Mouse (Mus musculus) layer of hippocampus, adult 8-10 months (tissue): ENCODE data around the gene Ano2. TPM values are rescaled to one million over a fixed set of nuclear protein-coding genes. Genes with fewer than 3 reads are reported as not detected.

Source experiments
- DNase-seq, 2 experiments: peaks; one replicate each; pipeline ENCODE4 v3.0.0; 2022; ENCODE audit warnings: low spot score in 2 of 2
- total RNA-seq, 4 experiments: library from RNA; stranded (reverse); gene quantifications; 2 replicates each; pipeline ENCODE4 v1.2.4; 2022

Ano2 gene
- total RNA-seq = 1 to 10 TPM; 4.5 to 8.2 (median 6.8) TPM

GRCm38 (mm10) chr6:125690057-125690703 is at the start of gene Ano2:
TSS of gene Ano2 (plus strand) at chr6:125690419.
- peak; percentile 5 to 13 for DNase-seq

- no peak for DNase-seq
Measured at GRCm38 (mm10) chr6:125640486-125640885, 49.7 kb upstream of the Ano2 start.

GRCm38 (mm10) chr6:125641146-125641545 is 49.1 kb upstream of the Ano2 start:
- peak; percentile 46 to 54 for DNase-seq

- DNase-seq = no peak
Measured at GRCm38 (mm10) chr6:125648964-125649363, 41.3 kb upstream of the Ano2 start.

GRCm38 (mm10) chr6:125651335-125651734 is 38.9 kb upstream of the Ano2 start:
- DNase-seq = no peak

- DNase-seq = no peak
Measured at GRCm38 (mm10) chr6:125653416-125653815, 36.8 kb upstream of the Ano2 start.

GRCm38 (mm10) chr6:125656921-125657320 is 33.3 kb upstream of the Ano2 start:
- no peak for DNase-seq

- no peak for DNase-seq
Measured at GRCm38 (mm10) chr6:125657966-125658365, 32.3 kb upstream of the Ano2 start.

GRCm38 (mm10) chr6:125661106-125661877 is 28.9 kb upstream of the Ano2 start:
- peak in 1 of 2 experiments; percentile 73 for DNase-seq

GRCm38 (mm10) chr6:125663906-125664305 is 26.3 kb upstream of the Ano2 start:
- DNase-seq = no peak

GRCm38 (mm10) chr6:125671835-125672234 is 18.4 kb upstream of the Ano2 start:
- DNase-seq = no peak

GRCm38 (mm10) chr6:125678492-125678891 is 11.7 kb upstream of the Ano2 start:
- no peak for DNase-seq

GRCm38 (mm10) chr6:125680613-125681012 is 9.6 kb upstream of the Ano2 start:
- no peak for DNase-seq

- DNase-seq = no peak
Measured at GRCm38 (mm10) chr6:125685420-125685819, 4.8 kb upstream of the Ano2 start.

GRCm38 (mm10) chr6:125687986-125688385 is 2.2 kb upstream of the Ano2 start:
- DNase-seq = no peak

- no peak for DNase-seq
Measured at GRCm38 (mm10) chr6:125701146-125701545, 10.9 kb downstream of the Ano2 start.

- peak; percentile 64 to 69 for DNase-seq
Measured at GRCm38 (mm10) chr6:125711261-125711660, 21.0 kb downstream of the Ano2 start.

GRCm38 (mm10) chr6:125726408-125726807 is 36.2 kb downstream of the Ano2 start:
- DNase-seq = no peak

GRCm38 (mm10) chr6:125727484-125727911 is 37.3 kb downstream of the Ano2 start:
- DNase-seq = no peak

- no peak for DNase-seq
Measured at GRCm38 (mm10) chr6:125729471-125729870, 39.3 kb downstream of the Ano2 start.

GRCm38 (mm10) chr6:125729986-125730535 is 39.8 kb downstream of the Ano2 start:
- DNase-seq = no peak

GRCm38 (mm10) chr6:125737511-125738285 is 47.5 kb downstream of the Ano2 start:
- no peak for DNase-seq
